Mouse (Mus musculus): ENCODE measurements around the gene Fam196b.
A peak's percentile ranks its signal among the peaks of the same experiment; 100 is the strongest.

Fam196b gene

DNA sequence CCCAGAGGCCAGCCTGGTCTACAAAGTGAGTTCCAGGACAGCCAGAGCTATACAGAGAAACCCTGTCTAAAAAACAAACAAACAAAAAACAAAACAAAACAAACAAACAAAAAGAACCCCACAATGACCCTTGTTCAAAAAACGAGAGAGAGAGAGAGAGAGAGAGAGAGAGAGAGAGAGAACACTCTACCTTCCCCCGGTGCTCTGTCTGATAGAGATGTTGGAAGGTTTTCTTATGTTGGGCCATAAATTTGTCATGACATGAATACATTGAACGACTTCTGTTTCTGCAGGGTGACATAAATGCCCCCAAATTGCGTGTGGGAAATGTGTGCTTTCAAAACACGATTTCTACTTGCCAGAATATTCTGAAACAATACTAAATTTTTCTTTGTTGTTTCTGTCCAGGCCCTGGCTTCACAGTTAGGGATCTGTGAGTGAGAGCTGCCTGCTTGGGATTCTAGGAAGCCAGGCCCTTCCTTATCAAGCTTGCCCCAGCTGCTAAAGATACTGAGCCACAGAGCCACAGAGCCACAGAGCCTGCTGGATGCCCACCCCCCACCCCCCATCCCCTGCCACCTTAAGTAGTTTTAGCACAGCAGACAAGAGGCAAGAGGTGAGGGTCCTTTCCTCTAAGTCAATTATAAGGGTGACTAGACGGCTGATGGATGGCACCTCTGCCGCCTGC lies 17.9 kb downstream of the Fam196b start:
- DNase-seq (ENCODE audit: low read depth, low spot score), result no peak

DNA sequence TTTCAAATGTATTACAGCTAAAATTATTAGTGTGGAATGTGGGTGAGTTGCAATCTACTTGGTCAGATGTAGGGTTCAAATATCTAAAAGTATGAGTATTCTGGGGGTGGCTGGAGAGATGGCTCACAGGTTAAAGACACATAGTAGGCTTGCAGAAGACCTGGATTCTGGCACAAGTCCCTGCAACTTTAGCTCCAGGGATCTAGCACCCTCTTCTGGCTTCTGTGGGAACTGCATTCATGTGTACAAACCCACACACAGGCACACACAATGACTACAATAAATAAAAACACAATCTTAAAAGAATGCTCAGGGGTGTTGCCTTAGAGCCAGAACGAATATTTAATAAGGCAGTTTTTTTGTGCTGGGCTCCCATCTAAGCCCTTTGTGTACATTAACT lies 23.3 kb downstream of the Fam196b start:
- no peak for DNase-seq (ENCODE audit: low read depth, low spot score)

DNA sequence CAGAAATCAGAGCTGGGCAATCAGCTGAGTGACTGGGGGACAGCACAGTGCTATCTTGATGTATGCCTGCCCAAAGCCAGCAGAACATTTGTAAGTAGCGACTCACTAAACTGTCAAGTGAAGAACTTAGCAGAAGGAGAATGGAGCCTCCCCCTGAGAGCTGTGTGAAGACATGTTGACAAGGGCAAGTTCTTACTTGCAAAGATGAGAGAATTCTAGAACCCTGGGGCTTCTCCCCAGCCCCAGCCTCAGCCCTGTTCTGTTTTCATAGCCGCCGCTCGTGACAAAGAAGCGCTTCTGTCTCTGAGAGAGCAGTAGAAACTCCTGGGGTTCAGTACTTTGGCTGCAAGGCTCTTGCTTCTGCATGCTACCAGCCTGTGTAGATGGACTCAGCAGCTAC lies 25.1 kb downstream of the Fam196b start:
- no peak for DNase-seq (ENCODE audit: low read depth, low spot score)

DNA sequence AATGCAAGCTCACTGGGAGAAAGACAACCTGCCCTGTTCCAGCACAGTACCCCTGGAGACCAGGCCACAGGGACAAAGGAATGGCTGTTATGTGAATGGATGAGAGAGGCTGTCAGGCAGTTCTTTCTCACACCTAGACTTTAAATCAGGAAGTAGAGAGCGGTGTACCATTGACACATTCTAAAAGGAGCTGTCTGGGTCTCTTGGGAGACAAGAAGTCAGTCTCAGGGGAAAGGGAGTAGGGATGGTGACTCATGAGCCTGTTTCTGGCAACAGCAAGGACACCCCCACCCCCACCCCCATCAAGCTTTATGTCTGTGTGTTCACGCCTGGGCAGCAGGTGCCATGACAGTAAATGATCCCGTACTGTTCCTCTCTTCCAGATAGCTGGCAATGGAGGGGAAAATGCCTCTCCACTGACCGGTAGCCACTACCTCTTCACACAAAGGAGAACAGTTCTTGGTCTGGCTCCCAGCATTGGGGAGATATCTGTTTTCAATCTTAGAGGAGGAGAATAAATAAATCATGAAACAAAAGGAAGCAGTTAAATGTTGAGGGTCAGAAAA lies 29.2 kb downstream of the Fam196b start:
- no peak for DNase-seq (ENCODE audit: low read depth, low spot score)

DNA sequence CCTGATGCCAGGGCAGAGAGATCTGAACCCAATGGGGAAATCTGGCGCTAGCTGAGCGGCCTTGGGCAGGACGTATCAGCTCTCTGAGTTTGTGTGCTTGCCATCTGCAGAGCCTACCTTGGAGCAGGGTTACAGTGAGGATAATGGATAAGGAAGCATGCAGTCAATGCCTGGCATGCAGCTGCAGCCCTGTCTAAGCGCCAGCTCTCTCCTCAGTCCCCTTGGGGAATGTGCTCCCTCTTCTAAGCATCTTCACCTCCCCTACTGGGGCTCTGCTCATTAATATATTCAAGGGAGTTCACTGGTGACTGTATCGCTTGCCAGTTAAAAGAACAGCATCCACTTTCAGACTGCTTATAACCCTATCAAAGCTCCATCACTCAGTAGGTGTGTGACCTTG lies 29.7 kb downstream of the Fam196b start:
- no peak for DNase-seq (ENCODE audit: low read depth, low spot score)

DNA sequence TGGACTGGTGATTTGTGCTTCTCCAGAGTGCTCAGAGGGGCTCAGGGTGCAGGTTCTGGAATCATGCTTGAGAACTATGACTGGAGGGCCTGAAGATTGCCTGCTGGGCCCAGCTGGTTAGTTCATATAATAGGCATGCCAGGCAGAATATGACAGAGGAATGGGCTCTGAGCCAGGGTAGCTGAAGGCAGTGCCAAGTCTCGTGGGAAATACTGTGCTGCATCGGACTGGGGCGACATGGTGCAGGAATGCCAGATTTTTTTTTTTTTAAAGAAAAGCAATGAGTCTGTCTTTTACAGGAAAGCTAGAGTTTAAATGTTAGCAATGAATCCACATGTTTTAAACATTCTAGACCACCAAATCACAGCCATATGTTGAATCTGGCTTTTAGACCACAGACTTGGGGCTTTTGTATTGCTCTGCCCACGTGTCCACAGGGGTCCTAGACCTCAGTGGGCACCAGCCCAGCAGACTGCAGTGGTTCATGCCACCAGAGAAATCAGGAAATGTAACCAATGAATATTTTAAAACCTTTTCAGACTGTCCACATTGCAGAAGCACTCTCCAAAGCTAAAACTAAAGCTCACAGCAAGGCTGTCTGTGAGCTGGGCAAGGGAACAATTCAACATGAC lies 33.8 kb downstream of the Fam196b start:
- peak; percentile 23 for DNase-seq (ENCODE audit: low read depth, low spot score)

DNA sequence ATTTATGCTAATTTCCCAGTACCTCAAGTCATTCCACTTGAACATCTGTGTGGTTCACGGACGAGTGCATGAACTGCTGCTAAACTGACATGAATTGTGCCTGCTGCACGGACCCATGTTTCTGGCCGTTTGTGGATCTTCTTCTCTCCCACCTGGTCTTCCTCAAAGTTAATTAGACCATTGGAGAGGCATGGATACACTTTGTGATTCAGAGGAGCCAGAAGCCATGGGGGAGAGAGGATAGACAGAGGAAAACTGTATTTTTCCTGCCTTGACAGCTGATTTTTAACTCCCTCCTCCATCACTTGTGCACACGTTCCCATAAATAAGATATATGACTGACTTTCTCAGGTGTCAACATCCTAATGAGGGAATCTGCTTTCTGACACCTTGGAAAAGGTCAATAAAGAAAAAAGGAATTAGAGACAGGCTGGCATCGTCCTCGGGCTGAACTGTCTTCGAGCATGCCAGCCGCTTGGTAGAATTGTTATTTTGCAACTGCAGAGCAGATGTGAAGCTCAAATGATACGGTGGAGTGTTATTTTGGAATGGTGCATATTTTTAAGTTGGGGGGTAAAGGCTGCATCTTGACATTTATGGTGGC lies 34.9 kb downstream of the Fam196b start:
- DNase-seq (ENCODE audit: low read depth, low spot score), result no peak

DNA sequence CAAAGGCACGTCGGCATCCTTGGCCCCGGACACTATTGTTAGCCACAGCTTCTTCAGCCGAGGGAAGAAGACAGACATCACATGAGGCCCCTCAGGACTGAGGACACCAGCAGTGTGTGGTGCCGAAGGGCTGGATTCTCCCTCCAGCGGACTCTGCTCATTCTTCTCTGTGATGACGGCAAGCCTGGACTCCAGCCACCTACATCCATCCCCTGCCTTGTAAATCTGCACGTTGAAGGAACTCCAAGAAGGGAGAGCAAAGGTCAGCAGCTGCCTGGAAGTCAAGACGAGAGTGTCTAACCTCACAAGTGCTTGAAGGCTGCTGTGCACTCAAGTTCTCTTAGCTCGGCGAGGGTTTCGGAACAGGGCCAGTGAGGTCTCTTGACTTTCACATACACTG lies 40.8 kb downstream of the Fam196b start:
- DNase-seq (ENCODE audit: low read depth, low spot score), result no peak

DNA sequence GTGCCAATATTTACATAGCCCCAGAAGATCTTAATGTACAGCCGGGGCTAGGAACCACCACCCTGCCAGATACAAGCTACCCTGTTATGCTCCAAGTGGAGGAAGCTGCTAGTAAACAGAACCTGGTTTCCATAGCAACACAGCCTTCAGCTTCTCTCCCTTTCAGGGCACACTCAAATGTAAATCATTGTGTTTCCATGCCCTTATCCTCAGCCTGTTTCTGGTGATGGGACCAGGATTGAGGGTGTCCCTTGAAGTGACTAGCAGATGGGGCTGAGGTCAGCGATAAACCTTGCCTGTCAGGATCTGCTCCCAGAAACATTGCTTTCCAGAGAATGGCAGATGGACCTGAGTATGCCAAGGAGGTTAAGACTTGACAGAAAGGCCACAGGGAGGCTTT lies 41.5 kb downstream of the Fam196b start:
- DNase-seq (ENCODE audit: low read depth, low spot score), result no peak

DNA sequence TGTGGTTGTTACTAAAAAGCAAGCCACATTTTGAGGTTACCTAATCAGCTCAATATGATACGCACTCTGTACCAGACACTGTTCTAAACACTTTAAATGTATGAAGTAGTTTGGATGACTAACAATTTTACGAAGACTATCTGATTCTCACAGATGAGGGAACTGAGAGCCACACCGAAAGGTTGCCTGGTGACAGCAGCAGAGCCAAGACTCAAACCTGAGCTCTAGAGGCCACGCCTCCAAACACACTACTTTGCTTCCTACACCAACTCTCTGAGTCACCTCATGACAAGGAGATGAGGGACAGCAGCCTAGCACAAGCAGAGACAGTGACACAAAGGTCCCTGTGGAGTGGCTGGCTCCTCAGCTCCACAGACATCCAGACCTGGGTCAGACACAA lies 57.6 kb downstream of the Fam196b start:
- DNase-seq (ENCODE audit: low read depth, low spot score), result no peak

DNA sequence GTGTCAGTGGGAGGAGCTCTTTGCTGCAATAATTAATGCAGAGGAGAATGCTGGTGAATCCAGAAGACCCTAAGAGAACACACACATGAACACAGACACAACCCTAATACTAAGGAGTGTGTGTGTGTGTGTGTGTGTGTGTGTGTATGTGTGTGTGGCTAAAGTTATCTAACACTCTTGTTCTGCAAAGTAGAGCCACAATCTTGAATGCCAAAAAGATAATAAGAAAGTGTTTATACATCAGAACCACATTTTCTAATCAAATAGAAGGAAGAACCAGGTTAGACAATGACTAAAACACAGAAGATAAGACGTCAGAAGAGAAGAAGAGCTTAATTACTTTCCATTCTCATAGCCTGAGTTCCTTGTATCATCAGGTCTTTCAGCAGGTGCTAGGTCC lies 60.9 kb downstream of the Fam196b start:
- no peak for DNase-seq (ENCODE audit: low read depth, low spot score)

DNA sequence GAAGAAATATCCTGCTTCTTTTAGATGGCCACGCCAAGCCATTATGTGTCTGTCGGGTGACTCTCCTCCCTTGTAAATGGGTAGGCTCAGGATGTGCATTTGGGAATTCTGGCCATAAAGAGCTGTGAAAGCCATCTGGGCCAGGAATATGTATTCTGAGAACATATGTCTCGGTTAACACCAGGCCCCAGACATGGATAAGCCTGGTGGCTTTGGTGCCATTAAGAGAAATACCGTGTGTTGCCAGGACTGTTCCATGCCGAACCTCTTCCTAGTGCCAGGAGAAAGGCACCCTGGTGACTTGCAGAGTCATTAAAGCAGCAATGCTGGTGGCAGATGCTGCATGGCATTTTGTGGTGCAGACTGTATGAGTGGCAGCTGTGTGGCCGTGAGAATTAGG lies 63.0 kb downstream of the Fam196b start:
- no peak for DNase-seq (ENCODE audit: low read depth, low spot score)

DNA sequence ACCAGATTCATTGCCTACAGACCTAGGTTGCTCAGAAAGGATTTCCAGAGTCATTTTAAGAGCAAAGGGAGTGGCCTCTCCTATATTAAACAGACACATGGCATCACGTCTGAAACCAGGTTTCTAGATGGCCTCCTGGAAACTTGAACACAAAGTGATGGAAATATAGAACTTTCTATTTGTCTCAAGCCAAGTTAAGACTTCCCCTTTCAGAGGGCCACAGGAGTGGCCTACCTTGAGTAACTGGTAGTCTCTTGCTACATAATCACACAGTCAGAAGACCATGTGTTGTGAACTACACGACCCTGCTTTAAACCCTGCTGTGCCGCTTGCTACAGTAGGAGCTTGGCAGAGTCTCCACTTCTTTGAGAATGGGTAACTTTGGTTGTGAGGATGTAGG lies 68.9 kb downstream of the Fam196b start:
- DNase-seq (ENCODE audit: low read depth, low spot score), result no peak

DNA sequence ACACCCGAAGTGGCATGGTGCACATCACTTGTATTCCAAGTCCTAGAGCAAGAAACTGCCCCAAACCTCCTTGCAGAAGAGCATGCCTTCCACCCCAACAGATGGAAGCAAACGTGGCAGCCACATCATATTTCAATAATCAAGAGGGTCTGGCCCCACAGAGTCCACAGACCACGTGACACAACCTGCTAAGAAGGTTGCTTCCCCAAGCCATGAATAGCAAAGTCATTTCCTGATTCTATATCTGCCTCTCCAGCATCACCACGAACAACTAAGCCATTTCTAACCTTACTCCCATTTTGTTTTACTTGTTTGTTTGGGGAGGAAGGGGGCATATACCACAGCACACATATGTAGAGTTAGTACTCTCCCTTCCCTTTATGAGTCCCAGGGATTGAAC lies 69.6 kb downstream of the Fam196b start:
- no peak for DNase-seq (ENCODE audit: low read depth, low spot score)

DNA sequence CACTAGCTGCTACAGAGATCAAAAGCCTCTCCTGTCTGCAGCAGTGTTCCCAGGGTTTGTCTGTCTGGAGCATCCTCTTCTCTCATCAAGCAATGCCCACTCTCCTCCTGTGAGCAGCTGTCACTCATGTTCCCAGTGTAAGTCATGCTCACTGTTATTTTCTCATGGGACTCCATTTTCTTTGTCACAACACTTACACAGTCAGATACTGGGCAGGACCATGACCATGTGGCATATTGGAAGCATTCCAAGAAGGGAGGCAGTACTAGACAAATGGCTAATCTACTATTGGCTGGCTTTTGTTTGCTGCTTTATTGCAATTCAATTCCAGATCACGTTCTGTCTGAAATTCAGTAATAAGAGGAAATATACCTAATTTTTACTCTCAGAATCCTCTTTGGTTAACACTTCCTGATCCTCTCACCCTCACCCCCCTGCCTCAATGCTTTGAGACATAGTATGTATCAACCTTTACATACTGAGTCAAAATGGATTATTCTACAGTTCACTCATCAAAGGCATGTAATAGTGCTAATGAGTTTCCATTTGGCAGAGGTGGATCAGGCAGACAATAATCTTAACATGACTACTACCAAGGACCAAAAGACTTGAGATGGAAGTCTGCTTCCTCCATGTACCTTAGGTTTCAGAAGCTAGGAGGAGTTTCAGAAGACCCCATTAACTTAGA lies 70.5 kb downstream of the Fam196b start:
- DNase-seq (ENCODE audit: low read depth, low spot score), result no peak

DNA sequence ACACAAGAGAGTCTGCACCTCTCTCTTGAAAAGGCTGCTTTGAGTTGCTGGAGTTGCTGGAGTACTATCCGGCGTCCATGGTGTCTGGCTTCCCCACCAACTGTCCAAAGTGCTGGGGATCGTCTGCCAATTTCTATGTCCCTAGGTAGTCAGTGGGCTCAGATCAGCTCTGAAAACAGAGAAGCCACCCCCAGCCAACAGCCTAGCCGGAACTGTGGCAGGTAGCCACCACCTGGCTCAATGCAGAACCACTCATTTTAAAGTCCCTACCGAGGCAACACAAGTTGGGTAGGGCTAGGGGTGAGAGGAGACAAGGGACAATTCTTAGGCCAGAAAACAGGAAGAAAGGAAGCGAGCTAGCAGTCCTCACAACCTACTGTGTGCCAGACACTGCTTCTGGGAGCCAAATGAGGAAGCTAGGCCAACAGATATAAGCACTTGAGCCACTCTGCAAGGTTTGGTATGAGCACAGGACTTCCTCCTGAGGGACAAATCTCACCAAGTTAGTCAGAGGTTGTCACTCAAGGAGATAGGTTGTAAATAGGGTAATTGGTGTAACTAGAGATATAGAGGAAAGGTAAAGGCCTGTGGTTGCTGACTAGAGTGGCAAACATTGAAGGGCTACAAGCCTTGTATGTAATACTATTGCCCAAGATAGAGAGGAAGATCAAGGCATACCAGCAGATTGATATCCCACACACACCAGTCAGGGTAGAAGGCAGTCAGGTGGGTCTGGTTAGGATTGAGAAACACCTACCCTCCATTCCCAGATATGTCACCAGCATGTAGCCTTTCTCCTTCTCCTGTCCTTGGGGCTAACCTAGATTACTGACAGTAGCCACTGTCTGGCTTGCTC lies 74.9 kb downstream of the Fam196b start:
- no peak for DNase-seq (ENCODE audit: low read depth, low spot score)

DNA sequence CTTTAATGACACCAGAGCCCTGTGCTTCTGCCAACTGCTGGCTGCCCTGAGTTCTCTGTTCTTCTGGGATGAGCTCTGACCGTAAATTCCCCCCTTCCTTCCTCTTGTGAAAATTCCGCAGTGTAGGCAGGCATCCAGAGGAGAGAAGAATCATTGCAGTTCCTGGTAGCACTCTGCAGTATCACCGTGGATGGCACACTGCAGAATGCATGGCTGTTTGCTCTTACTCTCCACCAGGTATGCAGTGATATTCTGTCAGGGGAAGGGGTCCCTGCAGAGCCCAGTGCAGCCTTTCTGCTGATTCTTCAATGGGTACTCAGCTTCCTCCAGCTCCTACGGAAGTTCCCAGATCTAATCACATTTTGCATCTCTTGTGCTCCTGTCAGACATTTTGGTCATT lies 77.5 kb downstream of the Fam196b start:
- DNase-seq (ENCODE audit: low read depth, low spot score), result no peak

DNA sequence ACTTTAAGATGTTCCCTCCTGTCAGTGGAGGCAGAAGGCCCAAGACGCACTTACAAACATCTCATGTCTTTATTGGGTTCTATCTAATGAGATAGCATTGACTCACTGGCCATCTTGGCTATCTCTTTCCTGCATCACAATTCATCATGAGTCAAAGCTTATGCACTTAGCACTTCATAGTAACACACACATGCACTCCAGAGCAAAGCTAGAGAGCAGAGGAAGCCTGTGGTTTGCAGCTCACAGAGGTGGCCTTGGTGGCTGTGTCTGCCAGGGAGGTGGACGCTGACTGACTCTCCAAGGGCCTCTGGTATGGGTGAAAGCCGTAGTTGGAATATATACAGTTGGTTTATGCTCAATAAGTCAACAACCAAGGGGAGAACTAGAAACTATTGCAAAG lies 81.2 kb downstream of the Fam196b start:
- no peak for DNase-seq (ENCODE audit: low read depth, low spot score)

DNA sequence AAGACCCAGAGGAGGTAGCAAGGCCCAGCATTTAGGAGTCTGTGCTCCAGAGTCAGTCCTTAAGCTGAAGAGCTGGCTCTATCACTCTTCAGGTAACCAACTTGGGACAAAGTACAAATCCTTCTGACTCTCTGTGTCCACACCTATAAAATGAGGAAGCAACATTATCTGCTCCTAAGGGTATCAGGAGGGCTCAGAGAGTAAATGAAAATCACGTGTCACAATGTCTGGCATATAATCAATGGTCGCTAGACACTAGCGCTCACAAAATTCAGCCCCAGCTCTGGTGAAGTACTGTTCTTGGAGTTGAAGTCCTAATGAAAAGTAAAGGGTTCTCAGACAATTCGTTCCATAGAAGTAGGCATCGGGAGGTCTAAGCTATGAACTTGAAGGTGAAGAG lies 83.0 kb downstream of the Fam196b start:
- DNase-seq (ENCODE audit: low read depth, low spot score), result no peak

DNA sequence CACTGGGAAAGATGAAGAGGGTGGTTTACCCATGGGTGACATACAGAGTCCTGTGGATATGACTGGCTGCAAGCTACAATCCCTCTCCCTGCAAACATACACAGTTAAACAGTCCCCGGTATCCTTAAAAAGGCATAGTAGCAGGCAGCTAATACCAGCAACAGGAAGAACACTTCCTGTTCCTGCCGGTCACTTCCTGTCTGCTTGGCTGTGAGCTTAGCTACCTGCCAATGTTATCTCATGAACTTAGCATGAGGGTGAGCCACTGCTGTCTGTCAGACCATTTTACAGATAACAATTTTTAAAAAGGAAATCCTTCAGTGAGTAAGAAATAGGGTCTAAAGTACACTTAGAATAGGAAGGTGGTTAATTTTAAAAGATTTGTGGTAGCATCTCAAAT lies 83.9 kb downstream of the Fam196b start:
- DNase-seq (ENCODE audit: low read depth, low spot score), result no peak

DNA sequence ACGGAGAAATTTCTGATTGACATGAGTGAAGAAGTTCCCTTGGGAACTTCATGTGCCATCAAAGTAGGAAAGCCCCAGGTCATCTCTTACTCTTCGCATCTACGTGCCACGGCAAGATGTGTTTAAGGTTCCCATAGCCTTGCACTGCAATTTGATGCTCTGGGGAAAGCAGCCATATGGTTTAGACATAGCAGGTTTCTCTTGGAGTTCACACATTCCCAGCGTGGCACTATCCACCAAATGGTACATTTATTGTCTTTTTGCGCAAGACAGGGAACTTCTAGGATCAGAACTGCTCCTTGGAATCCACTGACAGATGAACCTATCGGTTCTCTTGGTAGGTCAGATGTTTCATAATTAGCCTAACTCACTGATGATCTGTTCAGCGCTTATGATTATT lies 86.7 kb downstream of the Fam196b start:
- no peak for DNase-seq (ENCODE audit: low read depth, low spot score)

DNA sequence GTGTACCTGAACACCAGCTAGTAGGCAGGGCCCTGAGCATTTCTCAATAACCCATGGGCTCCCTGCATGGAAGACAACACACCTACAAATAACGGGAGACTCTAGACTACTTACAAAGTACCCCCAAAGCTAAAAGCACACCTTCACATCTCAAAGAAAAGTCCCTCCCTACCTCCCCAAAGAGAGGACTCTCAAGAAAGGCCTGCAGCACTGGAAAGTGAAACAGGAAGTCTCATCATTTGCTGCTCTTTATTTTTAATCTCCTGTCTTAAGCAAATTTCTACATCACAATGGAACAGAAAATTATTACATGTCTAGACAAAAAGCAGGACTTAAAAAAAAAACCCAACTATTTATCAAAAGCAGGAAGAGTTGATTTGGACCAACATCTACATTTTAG lies 90.7 kb downstream of the Fam196b start:
- no peak for DNase-seq (ENCODE audit: low read depth, low spot score)
